Mouse (Mus musculus) monocyte, adult 5-6 weeks (primary cell): Measurements from ENCODE around the gene Sbk1. TPM values are rescaled to one million over a fixed set of nuclear protein-coding genes. Genes with fewer than 3 reads are reported as not detected.
A peak's percentile ranks its signal among the peaks of the same experiment; 100 is the strongest.
"Not testable (repeated sequence)": the region's sequence is repeated elsewhere in the genome, so short reads cannot be mapped to it uniquely, and the experiment has no call there.

Experiments
- ATAC-seq: fragments of 153-309, 156-312 bp; replicated peaks from 2 replicates; pipeline ENCODE4 v1.8.0; 2017; ENCODE audit warnings: mild to moderate bottlenecking; ENCODE audit not compliant: low TSS enrichment, insufficient number of reproducible peaks, severe bottlenecking, poor library complexity, low FRiP score
- total RNA-seq: library from RNA; stranded (forward); fragments of 200-1000, 200-491, 200-594 nt; gene quantifications from 3 replicates; pipeline ENCODE4 v1.2.3, GENCODE M21; 2017

Gene Sbk1
- total RNA-seq, 1 experiment from 2014 or later, result 15.4 TPM

DNA sequence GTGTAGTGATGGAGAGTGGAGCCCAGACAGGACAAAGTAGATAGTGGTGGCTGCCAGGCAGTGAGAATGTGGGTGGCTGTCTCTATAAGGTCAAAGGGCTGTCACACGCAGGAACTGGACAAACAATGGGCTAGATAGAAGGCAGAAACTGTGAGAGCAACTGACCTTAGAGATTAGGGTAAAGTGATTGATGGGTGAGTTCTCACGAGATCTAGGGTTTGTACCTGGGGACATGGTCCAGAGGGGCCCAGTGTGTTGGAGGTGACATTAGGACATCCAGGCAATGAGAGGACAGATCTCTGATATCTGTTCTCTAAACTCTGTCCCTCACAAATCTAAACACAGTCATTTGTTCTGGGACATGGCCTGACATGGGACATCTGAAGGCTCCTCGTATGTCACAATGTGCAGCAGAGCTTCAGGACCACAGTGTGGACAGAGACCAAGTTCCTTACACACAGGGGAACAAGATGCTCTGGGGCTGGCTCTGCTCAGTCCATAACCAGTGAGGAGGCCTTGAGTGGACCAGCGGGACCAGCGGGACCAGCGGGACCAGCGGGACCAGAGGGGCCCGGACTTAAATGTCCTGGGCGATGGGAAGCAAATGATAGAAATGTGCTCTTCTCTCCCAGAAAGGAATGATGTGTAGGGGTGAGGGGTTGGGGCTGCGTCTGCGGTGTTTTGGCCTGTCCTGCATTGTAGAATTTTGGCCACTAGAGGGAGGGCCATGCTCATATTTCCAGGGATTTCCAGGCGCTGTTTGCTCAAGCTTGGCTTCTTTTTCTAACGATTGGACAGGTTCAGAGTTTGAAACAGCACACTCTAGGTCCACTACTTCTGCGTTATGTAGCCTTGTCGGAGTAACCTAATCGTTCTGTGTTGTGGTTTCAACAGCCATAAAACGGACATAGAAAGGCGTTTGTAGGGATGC, 11.9 kb upstream of the Sbk1 start:
- peak; percentile 85 for ATAC-seq

DNA sequence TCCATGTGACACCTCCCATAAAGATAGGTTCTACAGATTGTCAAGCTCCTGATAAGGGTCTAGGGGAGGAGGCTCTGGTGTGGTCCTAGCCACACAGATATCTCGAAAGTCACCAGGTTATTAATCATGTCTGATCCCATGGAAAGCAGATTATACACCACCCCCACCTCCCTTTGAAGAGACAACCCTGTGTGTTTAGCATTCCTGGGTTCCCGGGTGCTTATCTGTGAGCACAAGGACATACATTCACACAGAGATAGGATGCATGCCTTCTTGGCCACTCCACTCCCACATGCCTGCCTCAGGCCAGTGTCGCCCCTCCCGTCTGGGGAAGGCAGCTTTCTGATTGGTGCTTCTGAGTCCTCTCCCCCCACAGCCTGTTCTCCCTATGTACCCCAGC, 10.6 kb upstream of the Sbk1 start:
- no peak for ATAC-seq

DNA sequence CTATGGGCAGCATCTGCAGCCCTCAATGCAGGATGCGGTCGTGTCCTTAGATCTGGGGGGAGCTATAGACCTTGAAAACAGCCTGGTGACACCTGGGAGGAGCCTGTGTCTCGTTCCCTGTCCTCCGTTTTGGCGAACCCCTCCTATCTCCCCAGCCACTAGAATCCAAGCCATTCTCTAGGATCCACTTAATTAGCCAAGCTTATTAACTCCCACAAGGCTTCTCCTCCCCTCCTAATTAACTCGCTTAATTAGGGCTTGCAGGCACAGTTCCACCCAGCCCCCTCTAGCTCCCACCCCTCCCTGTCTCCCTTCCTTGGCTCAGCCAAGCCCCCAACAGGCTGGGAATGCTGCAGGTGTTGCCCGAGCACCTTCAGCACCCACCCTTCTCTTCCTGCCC, 8.5 kb upstream of the Sbk1 start:
- ATAC-seq, result no peak

DNA sequence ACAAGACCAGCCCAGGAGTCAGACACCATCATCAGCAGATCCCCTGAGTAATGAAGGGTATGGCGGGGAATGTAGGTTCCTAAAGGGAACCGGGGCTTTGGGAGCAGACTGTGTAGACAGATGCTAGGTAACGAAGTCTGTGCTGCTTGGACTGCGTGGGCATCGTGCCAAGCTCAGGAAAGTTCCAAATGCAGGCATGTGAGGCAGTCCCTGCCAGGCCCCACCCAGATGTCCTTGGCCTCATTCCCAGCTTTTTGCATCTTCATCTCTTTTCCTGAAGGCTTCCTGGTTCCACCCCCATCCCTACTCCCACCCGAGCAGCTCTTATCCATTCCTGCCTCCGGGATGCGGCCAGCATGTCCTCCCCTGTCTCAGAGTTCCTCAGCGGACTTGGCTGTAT, 6.5 kb upstream of the Sbk1 start:
- ATAC-seq, result no peak

DNA sequence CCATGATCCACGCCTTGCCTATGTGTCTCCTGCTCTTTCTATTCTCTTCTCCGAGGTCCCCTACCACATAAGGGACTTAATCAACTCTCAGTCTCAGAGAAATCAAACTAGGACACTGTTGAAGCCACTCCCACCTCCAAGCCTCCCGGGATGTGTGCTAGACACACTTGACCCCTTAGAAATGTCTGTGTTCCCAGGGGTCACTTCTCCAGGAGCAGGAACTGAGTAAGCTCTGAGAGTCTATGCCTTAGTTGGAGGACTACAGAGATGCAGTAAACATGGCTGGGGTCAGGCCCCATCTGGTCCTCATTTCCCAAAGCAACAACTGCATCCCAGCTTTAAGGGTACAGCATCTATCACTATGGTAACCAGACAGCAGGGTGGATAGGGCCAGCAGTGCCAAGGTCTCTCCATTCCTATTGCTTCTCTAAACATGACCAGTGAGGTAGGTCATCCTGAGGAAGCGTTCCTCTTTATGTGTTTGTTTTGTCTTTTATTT, 6.0 kb upstream of the Sbk1 start:
- no peak for ATAC-seq

DNA sequence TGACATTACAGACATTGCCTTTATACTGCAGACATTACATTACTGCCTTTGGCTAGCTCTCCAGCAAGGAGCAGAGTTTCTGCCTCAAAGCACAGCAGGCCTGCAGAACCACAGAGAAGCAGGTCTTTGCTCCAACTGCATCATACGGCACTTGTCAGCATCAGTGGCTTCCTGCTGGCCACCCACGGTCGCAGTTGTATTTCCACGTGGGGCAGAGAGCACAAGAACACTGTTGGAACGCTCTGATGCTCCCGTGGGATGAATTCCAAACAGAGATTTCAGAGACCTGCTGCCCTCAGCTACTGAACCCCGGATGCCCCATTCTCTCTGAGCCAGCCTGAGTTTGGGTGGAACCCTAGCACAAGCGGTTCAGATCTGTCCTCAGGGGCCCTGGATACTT, 4.8 kb upstream of the Sbk1 start:
- ATAC-seq, result no peak

DNA sequence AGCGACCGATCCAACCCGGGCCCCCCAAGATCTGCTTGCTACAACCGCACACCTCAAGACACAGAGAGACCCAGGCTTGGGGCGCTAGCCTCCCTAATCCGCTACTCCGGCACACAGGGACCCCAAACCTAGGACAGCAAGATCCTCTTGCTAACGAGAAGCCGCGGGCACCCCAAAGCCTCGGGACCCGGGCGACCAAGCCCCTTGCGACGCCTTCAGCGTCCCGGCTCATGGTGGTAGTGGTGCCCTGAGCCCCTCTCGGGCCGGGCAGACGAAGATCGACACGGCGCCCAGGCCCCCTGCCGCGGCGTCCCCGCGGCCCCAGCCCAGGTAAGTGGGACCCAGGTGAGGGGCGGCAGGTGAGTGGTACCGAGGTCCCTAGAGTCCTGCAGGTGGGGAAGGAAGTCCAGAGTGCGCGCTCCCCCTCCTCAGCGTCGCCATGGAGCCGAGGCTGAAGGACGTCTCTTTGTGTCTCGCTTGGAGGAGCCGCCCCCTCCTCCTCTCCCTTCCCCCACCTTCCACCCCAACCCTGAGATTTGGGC, 422 bp downstream of the Sbk1 start:
- no peak for ATAC-seq

DNA sequence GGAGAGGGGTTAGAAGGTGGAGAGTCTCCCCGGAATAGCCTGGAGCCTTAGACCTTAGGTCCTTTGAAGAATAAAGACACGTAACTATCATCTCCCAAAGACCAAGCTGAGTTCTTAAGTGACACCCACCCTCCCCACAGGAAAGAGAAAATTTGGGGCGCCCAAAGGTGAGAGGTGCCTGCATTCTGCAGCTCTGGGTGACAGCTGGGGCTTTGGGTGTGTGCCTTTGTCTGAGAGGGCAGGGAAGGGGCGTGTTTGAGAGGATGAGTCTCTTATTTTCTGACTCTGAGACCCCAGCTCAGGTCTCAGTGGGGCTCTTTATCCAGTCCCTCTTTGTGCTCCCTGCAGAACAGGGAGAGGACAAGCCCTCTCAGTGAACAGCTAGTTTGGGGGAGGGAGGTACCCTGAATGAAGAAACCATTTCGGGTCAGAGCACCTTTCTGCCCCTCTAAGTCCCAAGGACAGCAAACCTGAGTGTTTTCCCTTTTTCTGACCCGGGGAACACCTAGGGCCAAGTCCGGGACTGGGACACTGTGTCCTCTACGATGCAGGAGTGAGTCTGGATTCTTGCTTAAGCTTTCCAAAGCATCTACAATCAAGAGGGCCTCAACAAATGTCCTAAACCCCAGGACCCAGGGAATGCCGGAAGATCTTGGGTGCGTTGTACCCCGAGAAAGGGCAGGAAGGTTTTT, 1.1 kb downstream of the Sbk1 start:
- ATAC-seq, result no peak

DNA sequence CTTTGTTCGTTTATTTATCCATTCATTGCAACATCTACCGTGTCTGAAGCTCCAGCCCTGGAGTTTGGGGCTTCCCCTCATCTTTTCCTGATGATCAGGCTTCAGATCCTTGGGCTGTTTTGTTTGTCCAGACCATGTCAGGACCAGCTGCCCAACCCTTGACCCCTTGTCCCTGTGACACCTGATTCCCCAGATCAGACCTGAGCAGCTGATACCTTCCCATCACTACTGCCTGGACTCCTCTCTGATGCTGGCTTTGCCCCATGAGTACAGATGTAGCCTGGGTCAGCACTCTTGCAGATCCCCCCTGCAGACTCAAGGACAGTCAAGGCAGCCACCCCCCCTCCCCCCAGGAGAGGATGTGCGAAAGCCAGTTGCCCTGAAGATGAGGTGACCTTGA, 1.7 kb downstream of the Sbk1 start:
- ATAC-seq, result no peak

DNA sequence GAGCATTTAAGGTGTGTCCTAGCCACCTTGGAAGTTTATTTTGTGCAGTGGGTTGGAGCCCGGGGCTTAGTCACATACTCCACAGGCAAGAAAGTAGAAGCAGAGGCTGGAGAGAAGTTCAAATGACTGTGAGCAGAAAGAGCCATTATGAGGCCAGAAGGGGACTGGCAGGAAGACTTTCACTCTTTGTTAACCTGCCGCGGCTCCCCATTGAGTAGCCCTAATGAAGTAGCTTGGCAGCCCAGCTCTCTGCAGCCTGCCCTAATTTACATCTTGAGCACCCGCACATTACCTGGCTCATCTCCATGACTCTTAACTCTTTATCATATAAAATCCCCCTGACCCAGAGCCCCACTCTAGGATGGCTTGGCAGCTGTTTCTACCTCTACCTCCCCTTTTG, 2.2 kb downstream of the Sbk1 start:
- ATAC-seq, result no peak

DNA sequence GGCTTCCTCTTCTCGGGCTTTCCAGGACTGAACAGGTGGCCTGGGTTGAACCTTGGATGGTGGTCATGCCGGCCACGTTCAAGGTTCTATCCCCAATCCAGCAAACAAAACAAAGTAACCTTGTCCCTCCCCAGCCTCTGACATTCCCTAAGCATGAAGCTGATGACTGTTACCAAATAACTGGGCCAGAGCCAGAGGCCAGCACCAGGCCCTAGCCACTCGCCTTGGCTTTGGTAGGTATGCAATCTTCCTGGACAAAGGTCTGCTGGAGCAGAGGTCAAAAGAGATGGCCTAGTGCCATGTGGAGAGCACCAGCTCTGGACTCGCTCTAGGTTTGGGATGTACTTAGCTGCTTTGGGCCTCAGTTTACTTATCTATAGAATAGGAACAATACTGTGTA, 3.3 kb downstream of the Sbk1 start:
- no peak for ATAC-seq

DNA sequence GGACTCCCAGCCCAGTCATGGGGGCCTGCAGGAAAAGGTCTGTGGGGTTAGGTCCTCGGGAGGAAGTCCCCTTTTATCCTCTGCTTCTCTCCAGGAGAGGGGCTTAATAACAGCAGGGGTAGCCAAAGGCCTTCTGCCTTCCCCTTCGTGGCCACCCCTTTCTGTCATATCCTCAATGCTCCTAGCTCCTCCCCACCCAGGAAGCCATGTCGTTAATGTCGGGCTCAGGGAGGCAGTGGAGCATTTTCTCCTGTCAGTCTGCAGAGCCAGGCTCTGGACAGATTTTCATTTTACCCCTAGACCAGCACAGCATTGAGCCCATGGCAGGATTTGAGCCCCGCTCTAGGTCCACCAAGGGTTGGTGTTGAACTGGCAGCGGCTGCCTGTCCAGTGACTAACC, 3.9 kb downstream of the Sbk1 start:
- no peak for ATAC-seq

DNA sequence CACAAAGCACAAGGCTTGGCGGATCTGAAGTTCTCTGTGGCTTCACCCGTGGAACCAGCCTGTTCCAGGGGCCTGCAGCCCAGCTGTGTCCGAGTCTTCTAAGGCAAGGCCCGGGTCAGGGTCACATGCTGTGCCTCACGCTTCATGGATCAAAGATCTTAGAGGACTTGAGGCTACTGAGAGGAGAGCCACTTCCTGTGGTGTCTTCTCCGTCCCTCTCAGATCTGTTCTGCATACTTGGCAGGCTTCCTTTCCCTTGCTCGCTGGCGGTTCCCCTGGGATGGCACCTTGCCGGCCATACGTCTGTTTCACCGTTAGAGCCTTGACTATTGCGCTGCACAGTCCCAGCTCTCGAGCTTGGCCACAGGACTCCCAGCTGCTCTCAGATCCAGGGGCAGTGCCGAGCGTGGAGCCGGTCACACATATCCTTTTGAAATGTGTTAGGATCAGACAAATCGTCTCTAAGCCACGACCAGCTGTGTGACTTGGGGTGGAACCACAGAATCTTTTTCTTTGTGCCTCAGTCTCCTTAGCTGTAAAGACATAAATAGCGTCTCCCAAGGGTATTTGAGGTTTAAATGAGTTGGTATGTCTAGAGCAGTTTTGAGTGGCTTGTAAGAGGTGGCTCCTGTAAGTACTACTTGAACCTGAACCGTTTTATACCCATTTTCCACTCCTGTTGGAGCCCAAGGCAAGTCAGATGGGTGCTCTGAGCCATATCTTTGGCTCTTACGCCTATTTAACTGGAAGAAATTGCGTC, 5.3 kb downstream of the Sbk1 start:
- no peak for ATAC-seq

DNA sequence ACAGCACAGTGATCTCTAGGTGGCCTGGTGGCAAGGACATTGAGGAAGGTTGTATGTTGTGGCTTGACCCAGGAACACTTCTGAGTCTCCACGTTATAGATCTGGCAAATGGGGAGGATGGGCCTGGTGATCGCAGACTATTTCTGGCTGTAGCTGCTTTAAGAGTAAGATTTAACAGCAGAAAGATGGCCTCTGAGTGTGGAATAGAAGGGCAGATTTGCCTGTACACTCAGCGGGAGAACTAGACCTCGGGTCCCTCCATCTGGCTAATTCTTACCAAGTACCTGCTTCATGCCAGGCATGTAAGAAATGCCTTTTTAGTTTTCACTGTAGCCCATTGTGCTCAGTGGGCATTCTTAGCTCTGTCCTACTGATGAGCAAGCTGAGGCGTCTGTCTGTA, 6.4 kb downstream of the Sbk1 start:
- no peak for ATAC-seq

DNA sequence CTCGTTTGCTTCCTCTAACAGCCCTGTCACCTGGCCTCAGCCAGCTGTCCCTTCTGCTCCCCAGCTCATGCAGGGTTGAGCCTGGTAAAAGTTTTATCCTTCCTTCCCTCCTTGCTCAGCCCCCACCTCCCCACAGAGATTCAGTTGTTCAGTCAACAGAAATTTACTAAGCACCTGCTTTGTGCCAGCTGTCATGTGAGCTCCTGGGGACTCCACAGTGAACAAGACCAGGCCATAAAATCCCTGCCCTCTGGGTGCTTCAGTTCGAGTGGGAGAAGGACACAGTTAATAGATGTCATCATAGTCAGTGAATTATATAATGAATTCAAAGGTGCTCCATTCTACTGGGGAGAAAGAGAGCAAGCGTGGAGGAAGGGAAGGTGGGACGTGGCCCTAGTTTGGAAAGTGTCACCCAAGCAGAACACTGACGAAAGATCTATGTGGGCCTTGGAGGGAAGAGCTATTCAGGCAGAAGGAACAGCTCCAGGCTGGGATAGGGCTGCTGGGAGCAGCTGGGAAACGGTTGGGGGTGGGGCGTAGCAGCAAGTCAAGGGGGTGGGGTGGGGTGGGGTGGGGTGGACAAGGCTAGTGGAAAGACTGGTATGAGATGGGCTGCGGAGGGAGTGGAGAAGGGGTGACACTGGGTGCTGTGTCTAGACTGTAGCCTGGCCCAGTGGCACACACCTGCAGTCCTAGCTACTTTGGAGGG, 7.5 kb downstream of the Sbk1 start:
- no peak for ATAC-seq

DNA sequence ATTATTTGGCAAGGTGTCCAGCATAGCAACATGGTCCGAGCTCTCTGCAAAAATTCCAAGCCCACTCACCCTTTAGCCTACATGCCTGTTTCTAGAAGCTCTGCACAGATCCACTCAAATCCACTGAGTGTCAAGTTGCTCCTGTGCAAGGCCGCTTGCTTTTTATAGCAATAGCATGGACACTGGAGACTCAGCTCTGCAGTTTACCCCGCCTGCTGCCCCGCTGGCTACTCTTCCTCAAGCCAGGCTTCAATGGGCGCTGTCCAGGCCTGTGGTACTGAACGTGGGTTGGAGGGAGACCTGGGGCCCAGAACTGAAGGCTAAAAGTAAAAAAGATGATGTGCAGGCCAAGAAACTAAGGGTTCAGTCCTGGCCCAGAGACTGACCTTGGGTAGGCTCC, 8.3 kb downstream of the Sbk1 start:
- ATAC-seq, result no peak

DNA sequence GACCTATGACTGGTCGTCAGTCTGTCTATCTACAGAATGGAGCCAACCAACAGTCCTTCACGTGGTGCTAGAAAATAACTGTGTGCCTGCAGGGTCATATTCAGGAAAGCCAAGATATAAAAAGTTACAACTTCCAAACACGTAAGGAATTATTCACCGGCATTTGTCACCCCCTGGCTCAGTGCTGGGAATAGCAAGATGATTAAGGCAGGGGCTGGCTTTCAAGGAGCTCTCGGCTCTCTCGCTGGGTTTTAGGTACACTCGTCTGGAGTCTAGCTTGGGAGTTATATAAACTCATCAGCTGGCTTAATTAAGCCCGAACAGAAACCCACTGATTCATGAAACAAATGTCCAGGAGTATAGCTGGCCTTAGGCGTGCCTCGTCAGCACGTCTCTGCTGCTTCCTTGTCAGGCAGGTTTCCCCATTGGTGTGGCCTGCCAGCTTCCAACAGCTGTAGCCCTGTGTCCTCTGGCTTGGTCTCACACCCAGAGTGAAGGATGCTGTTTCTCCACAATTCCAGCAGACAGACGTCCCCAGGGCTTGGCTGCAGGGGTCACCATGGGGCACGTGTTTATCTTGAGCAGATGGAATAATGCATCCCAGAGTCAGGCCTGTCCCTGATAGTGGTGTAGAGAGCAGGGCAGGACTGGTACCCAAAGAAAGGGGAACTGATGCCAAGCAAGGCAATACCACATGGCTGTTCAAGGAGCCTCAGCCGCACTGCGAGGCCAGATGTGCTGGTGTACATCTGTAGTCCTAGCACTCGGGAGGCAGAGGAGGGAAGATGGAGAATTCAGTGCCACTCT, 9.7 kb downstream of the Sbk1 start:
- no peak for ATAC-seq

DNA sequence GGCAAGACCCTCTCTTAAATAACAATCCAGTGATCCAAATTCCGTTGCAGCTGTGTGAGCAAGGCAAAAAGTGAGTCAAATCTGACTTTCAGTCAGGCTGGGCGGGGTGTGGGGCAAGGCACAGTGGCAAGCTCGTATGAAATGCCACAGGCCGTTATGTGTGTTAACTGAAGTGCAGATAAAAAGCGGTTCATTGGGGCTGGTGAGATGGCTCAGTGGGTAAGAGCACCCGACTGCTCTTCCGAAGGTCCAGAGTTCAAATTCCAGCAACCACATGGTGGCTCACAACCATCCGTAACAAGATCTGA, 10.2 kb downstream of the Sbk1 start:
- not testable (repeated sequence) for ATAC-seq
